Mouse (Mus musculus) embryo, embryonic 10 days (tissue): ENCODE data around the gene Sis.

Source experiments
- DNase-seq: peaks from one replicate; pipeline ENCODE4 v3.0.0-alpha.2; 2015; ENCODE audit warnings: low spot score

The Sis gene

DNA sequence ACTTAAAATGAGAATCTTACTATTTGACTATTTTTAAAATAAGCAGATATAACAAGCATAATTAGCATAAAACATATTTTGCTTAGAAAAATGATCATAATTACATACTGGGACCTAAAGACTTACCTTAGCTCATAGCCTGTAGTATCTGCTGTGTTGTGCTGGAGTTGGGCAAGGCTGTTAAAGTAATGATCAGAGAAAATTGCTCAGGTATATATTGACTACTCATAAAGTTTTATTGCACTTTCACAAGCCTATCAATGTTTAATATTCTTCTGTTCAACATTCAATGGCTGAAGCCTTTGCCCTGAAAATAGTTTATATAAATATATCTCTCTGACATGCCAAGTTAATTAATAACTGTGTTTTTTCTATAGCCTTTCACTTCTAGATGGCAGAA is at the start of gene Sis:
TSS of gene Sis (minus strand) at position 189 of the 400 bp plus-strand sequence.
- no peak for DNase-seq

DNA sequence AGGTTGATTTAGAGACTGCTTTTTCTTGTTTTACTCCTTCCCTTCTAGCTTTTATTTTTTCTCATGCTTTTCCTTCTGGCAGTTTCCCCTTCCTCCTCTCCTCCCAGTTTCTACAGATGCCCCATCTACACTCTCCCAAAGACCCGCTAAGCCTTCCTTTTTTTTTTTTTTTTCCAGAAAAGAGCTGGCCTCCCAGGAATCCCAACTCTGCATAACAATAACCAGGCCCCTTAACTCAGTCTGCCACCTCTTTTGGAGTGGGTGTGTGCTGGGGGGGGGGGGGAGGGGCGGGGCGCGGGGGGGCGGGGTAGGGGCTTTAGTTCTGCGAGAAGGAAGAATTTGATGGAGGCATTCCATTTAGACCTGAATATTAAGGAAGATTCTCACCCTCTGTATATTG is 38.4 kb upstream of the Sis start:
- no peak for DNase-seq

DNA sequence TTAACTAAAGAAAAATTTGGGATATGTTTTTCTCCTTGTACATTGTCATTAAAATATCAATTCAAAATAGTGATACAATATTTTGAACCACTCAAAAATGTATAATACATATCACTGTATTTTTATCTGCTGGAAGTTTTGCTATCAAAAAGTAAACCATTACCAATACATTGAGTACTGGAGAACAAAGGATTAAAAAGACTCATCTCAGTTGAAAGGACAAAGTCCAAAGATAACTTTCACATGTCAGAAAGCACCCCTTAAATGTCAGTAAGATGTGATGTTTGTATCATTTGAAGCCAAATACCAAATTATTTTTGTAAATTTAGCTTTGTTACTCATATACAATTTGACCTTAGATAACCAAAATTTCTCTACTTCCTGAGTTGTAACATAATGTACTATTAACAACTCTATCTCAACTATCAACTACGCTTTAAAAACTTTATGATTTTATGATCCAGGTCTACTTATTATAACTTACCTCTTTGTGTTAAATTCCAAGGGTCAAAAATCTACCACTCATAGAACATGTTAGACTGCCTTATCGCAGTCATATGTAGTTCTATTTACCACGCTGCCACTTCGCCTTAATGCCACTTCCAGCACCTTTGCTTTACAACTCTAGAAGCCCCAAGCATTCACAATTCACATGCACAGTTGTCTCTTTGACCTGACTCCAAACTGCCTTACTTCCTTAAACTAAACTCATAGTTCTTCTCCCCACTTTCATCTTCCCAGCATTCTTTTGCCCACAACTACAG is 35.5 kb upstream of the Sis start:
- DNase-seq, result no peak

DNA sequence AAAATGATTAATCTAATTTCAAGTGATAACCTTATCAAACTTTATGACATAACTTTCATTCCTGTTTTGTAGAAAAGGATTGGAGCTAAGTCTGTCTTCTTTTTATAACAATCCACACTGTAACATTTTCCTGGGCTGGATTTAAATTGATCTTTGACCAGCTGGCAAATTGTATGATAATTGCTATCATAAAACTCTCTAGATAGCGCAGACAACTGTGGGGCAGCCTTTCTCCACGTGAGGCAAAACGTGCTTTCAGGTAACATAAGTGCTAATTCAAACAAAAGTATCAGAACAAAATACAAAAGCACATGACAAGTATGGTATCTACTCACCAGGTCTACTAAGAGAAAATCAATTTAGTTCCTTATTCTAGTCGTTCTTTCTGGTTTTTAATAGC is 29.9 kb upstream of the Sis start:
- DNase-seq, result no peak

DNA sequence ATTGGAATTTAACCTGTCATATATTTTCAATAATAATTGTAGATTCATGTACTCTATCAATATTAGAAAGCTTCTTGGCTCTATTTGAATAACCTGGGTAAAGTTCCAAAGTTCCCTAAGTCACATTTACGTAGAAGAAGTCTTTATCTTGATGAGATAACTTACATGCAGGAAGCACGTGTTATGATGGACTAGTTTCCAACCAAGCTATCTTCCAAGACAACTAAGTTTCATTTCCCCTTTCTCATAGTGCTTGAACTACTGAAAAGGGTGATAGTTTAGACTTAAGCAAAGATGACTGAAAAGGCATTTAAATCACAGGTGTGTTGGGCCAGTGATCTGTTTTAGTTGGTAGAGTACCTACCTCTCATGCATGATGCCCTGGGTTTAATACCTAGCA is 23.3 kb upstream of the Sis start:
- no peak for DNase-seq

DNA sequence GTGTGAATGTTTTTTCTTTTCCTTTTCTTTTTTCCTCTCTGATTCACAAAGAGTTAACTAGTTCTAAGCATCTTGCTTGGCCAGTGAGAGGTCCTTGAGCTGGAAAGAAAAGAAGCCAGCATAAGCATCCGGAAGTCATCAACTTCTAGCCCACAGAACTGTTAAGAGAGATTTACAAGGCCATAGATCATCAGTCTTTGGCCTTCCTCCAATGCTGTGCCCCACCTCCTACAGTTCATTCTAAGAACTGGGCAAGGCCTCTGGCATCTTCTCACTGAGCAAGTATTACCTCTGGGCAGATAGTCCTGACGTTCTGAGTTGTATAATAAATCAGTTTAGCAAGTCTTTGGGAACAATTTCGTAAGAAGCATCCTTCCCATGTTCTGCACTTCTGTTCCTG is 8.9 kb upstream of the Sis start:
- DNase-seq, result no peak

DNA sequence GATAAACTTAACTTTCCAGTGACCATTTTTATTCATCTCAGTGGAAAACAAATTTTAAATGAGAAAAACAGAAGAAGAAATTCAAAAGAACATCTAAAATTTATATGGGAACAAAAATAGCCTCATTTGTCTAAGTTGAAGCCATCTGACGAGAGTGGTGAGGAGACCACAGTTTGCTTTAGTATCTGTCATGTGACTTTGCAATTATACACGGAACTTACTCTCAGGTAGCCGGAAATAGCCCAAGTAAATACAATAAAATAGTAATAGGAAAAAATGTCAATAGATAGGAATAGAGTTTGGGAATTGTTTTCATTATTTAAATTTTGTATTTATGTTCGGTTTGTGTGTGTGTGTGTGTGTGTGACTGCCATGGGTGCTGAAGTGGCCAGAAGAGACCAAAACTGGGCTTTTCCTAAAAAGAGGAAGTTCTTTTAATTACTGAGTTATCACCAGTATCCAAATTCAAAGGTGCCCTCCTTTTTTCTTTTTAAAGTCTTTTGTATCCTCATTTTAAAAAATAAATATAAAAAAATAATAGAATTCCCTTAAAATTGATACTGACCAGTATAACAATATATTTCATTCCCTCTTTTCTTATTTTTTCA is 48.6 kb downstream of the Sis start:
- no peak for DNase-seq

DNA sequence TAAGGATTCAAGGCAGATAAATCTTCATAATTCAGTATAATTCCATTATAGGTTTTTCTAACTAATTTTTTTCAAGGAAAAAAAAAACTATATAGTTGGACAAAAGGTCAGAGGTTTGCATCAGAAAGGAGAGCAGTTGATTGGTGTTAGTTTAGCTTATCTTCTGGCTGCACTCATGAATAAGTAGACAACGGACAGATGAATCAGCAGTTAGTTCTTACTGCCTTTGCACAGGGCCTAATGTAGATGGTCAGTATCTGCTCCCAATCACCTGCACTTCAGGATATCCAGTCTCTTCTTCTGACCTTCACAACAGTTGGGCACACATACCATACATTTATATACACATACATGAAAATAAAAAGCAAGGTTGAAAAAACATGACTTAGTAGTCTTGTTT is 85.2 kb downstream of the Sis start:
- no peak for DNase-seq

DNA sequence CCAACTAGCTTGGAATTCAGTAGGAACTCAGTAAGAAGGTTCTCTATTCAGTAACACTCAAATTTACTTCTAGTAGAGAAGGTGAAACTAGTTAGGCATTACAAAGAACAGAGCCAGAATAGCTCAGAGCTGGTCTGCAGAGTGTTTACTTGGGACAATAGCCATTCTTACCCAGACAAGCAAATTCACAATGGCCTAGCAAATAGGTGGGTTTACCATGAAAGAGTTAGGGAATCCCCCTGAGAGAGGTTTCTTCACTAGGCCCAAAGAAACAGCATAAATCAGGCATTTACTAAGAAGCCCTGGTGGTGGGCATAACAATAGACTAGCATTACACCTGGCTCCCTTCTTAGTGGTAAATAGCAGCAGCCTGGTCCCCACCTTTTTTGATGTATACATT is 99.5 kb downstream of the Sis start:
- no peak for DNase-seq

DNA sequence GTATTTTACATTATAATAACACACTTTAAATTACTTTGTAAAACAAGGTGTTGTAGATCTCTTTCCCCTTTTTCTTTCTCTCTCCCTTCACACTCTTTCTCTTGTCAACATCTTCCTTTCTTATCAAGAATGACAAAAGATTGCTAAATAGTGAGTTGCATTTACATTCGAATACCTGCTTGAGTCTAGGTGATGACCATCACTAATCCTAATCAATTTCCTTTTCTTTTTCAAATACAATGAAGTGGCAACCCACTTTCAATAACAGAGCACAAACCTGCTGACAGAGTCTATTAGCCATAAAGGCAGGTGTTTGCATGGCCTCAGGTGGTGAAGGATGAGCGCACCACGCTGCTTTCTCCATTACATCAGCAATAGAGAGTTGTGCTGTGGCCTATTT is 108.9 kb downstream of the Sis start:
- DNase-seq, result no peak

DNA sequence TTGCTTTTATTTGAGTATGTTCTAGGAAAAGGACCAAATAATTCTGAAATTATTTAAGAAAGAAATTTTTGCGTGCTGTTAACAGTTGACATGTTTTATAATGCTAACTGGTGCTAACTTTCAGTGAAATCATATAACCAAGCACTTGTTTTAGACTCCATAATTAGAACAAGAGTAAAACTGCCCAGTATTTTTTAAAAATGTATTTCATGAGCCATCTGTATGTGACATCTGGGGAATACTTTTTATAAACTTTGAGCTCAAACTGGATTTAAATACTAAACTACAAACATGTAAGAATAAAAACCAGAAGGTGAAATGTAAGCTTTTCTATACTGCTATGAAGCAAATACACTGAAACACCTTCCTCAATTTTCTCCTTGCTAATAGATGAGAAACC is 112.3 kb downstream of the Sis start:
- DNase-seq, result no peak

DNA sequence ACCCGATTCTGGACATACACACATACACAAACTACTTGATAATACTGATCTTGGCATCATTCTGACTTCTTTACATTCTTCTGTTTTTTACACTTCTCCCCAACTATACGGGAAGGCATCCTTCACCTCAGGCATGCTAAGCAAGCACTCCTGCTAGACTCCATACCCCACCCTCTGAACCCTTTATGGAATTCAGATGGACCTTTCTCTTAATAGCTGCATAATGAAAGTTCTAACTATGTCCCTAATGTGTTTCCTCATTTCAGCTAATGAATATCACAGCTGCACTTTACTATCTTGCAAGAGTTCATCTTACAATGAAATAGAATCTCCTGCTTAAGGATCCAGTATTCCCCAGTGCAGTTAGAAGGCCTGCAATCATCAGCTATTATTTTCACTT is 127.0 kb downstream of the Sis start:
- DNase-seq, result no peak
